Mouse (Mus musculus) urinary bladder, postnatal 10 days (tissue): Measurements from ENCODE around the gene Tns3.

Experiments
- DNase-seq: peaks from one replicate; pipeline ENCODE4 v3.0.0; 2022; ENCODE audit warnings: low spot score

The Tns3 gene

DNA sequence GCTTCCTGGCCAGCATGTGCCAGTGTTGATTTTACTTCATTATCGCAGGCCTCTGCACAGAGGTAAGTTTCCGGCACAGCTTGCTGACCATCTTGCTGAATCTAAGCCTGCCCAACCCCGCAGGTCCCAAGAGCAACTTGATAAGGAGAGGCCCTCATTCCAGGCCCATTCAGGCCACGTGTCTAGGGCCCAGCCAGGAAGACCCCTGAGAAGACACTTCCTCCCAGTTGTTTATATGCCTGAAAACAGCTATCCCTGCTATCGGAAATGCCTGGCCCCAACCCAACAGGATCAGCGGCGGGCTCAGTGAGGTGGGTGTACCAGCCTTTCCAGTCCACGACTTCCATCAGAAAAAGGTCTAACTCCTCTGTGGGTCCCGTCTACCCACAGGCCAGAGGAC lies 194.8 kb downstream of the Tns3 start:
- DNase-seq: no peak

DNA sequence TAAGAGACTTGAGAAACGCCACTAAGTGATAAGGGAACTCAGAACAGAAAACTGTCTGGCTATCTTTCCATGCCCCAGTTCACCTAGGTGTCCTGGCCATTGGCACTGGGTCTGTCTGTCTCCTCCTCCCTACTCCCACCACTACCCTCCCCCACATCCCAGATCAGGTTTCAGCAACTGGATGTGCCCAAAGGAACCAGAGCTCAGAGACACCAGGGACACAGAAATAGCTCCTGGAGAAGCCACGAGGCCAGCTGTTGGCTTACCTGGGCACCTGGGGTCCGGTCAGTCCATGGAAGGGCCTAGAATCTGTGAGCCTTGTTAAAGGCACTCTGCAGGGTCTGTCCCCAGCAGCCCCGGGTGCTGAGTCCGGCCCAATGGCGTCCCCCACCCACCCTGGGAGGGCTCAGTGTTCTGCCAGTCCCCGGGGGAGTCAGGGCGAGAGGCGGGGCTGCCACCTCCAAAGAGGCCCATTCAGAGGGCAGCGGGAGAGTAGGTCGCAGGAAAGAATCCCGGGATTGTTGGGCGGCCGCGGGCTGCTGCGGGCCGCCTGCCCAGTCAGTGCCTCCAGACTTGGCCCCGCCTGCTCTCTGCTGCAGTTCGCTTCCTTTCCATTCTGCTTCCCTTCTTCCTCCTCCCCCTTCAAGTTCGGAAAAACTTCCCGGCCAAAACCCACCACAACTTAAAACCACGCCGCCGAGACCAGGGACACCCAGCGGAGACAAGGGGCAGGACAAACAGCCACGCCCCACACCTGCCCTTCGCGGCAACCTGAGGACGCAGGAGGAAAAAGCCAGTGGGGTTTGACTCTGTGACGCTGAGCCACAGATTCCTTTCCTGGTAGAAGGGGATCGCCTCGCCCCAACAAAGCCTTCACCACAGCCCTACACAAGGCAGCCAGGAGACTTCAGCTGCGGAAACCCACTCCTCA lies 195.9 kb downstream of the Tns3 start:
- peak; percentile 18 for DNase-seq

DNA sequence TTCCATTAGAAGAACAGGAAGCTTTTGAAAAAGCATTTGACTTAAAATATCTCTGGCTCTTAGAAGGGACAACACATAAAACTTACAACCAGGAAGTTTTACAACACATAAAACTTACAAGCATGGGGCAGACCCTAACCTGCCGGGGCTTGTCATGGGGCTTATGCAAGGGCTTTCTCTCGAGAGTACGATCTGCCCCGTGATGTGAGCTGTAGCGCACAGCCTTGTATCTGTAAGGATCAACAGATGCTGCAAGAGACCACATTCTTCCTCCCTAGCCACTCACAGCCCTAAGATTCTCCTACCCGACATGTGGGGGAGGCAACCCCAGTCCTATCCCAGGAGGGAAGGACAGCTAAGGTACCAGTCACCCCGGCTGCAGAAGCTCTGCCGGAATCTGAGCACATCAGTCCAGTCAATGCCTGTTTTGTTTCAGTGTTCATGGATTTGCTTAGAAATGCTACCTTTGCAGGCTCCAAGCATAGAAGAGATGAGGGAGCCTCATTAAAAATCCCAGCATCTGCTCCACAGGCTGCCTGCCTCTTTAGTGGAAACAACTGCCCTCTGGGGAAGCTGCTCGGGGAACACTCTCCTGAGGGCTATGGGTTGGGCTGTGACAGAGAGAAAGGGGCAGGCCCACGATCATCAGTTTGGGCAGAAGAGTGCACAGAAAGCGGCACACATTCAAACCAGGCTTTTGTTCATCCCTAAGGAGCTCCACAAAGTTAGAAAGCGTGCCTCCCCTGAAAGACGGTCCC lies 196.8 kb downstream of the Tns3 start:
- no peak for DNase-seq

DNA sequence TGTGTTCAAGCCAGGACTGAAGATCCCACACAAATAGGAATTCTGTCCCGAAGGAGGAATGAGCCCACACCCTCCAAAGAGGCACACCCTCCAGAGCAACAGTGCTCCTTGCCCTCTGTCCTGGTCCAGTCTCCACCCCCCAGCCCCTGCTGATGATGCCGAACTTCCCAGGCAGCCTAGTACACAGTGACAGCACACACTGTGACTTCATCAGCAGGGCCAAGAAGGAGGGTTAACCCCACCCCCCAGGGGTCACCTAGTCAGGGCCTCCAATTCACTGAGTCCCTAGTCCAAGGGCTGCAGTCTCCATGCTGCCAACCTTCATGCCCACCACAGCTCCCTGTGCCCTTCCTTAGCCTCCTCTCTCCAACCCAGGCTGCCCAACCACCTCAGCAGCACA lies 200.5 kb downstream of the Tns3 start:
- no peak for DNase-seq

DNA sequence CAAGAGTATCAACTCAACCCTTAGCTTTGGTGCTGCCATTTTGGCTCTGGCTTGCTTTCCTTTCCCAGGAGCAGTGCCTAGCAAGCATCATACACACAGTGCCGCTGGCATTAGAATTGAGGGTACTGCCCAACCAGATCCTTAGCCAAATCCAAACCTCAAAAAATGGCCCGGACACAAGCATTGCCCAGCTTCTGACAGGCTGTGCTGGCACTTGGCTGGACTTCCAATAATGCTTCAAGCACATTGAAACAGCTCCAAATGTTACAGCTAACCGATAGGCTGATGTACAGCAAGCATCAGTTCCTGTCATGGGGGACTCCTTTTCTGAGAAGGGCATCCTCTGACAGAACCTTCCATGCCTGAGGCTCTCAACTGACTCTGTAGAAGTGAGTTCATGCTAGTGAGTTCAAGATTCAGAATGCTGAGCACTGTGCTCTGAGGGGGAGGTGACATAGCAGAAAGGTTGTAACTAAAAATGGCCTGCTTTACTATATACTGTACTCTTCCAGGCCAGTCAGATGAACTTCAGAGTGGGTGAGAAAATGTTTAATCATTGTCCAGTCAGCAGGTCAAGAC lies 201.4 kb downstream of the Tns3 start:
- DNase-seq: no peak

DNA sequence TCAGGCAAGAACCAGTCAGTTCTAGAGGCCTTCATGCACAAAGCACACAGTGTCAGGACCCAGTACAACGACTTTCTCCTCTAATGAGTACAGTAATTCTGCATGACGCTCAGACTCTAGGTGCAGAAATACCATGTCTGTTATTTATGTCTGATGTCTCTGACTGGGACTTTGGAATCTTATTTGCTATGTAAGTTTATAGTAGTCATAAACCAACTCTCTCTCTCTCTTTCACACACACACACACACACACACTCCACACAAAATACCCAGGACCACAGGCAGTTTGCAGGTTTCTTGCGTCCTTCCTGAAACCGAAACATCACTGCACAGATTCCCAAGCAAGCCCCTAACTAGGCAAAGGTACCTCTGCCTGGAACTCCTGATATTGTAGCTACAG lies 203.5 kb downstream of the Tns3 start:
- no peak for DNase-seq

DNA sequence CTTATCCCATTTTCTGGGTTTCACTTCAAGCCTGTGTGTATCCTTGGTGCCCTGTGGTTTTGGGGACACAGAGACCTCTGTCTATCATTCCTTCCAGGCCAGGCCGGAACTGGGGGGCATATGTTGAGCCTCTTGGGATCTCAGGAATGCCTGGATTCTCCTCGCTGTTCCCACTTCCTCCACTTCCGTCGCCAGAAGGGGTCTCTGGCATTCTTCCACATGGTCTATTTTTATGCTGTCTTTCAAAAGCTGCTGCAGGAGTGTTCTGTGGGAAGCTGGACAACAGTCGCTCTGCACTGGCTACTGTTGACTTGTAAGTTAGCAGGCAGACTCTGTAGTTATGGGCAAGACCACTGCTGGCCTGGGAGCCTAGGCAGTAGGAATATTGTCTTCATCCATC lies 206.4 kb downstream of the Tns3 start:
- DNase-seq: no peak

DNA sequence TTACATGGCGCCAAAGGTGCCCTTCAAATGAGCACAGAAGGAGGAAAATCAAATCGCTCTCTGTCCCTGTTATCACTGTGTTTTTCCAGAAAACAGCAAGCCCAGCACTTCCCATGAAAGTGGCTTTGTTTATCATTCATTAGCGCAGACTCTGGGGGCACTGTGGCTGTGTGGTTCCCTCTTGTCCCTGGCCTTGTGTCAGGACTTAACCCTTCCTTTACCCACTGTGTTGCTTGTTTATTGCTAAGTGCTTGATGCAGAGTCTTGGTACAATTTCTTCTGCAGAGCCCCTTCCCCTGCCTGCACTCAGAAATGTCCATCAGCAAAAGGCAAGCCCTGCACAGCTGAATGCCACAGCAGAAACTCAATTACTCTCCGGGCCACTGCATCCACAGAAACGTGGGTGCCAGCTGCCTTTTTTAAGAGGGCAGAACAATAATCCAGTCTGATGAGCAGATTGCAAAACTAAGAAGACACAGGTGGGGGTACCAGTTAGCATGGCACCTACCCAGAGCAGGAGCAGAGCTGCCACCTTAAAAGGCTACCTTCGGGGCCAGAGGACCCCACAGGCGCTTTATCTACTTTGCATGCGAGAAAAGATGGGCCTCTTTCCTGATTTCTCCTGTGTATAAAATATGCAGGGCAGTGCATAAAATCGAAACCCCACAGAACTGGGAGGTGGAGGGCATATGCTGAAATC lies 207.6 kb downstream of the Tns3 start:
- no peak for DNase-seq

DNA sequence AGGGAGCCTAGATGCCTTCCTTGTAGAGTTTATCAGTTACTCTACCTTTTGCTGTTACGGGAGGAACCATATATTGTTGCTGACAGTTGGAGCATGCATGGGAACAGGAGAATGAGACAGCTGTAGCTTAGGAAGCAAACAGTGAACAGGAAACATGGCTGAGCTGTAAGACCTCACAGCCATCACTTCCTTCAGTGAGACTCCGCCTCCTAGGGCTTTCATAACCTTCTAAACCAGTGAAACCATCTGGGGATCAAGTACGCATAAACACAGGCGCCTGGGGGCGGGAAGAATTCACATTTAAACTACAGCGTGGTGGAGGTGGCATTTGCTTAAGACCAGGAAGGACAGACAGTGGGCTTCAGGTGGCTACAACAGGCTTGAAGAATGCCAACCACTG lies 208.7 kb downstream of the Tns3 start:
- DNase-seq: no peak

DNA sequence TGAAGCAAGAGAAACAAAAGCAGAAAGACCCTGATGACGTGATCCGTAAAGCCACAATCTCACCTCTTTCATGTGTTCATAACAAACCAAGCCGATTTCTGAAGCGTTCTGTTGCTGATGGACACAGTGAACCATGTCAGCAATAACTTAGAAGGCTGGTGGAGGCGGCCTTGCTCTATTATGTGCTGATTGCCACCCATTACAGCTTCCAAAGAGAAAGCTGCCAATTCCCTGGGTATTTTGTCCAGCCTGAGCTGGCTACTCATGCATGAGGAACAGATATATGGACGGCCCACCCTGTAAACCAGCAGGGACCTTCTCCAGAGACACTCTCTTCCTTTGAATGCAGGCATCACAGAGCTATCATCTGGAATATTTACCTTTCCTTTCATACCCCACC lies 211.1 kb downstream of the Tns3 start:
- DNase-seq: no peak

DNA sequence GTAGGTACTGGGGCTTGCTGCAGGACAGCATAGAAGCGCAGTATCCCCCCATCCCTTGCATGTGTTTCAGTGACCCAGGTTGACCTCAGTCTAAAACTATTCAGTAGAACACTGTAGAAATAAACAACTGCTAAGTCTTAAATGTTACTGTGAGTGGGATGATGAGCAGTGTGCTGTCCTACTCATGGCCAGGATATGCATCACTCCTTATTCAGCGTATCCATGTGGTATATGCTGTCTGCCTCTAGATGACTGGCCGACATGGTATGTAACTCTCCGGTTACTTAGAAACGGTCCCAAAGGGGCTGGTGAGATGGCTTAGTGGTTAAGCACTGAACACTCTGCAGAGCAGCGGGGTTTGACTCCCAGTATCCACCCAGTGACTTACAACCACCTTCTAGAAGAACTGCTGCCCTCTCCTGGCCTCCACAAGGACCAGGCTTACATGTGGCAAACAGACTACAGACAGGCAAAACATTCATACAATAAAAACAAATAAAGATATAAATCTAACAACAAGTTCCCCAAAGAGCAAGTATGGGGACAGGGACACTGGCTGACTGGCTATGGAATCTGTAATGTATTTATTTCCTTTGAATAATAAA lies 212.6 kb downstream of the Tns3 start:
- no peak for DNase-seq

DNA sequence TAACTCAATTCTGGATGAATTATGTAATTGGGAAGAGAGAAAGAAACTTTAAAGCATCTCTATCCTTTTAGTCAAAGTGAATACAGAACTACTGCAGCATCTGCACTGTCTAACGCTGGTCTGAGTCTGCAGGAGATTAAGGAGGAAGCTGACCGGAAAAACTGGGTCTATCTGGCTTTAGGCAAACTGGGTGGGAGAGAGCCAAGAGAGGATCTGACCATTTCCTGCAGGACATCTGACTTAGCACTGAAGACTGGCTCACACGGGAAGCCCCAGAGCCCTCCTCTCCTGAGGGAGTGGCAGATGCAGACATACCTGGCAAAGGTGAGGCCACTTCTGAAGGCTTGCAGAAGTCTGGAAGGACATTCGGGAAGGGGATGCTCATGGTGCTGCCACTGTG lies 213.8 kb downstream of the Tns3 start:
- DNase-seq: no peak

DNA sequence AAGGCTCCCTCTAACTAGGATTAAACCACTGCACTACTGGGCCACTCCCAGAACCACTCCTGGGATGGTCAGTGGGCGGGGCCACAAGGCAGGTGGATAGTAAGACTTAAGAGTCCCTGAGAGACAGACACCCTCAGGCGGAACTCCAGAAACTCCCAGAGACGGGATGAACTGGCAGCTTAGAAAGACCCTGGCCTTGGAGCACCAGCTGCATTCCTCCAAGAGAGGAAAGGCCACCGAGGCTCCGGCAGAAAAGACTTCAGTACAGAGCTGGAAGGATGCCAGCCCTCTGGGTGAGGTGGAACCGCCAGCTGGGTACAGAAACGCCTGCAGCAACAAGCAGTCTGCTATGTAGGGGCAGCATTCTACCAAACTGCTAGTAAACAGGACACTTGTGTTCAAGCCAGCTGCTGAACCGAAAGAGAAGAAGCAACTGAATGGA lies 218.4 kb downstream of the Tns3 start:
- DNase-seq: no peak

DNA sequence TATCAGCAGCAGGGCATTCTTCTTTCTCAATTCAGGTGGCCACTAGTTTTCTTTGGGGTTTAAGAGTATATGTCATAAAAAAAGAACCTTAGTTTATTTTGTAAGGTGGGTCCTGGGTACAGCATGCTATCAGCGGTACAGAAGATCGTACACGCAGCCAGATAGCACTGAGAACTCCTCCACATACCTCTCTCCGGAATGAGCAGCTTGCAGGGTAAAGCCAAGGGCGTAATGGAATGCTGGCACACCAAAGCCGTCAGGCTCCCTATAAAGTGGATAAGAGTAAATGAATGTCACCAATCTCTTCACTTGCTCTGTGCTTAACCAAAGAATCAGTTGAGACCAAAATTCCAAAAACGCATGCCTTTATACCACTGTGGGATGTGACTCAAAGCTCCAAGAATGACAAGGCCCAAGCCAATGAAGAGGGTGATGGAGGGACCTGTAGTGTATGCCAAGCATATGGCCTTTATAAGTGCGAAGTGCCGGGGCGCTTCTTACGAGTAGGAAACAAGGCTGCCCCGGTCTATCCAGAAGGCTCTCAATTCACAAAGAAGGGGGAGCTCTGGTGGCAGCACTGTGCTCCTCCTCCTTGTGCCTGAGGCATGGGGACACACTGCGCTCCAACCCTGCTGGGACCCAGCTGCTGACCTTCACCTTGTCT lies 219.4 kb downstream of the Tns3 start:
- DNase-seq: no peak

DNA sequence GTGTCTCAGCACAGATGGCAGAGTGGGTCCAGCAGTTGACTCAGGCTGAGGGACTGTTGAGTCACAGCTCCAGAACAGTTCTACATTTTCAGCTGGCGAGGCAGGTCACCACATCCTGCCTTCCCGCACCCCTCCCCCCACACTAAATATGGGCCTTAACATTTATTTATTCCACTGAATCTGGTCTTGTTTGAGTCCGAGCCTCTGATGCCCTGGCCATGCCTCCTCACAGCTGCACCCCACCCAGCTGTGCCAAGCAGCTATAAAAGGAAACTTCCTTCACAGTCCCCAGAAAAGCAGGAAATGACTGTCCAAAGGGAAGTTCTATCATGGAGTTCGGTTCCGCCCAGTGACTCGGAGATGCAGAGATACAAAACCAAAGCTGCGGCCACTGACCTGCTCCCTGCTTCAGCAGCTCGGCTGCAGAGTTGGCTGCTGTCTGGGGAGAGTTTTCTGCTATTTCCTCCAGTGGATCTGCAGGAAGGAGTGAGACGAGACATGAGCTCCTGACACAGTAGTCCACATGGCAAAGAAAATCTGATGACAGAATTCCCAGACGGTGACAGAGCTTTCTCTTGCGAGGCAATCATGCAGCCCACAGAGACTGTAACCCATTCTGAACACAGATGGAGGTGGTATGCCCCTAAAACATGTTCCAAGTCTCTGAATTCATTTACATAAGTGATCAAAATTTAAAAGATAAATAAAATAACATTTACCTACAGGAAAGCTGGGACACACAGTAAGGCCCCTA lies 220.6 kb downstream of the Tns3 start:
- DNase-seq: no peak

DNA sequence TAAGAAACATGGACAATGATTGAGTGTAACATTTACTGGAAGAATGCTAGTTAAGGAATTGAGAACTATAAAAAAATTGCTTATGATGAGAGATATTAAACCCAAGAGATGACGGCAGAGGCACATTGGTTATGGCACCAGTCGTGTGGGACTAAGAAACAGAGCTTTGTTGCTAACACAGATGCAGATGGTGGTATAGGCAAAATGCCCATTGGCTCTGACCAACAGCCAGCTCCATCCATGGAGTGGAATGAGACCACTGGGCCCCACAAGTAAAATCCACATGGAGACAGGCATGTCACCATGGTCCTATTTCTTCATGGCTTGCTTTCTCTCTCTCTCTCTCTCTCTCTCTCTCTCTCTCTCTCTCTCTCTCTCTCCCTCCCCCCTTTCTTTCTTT lies 223.6 kb downstream of the Tns3 start:
- no peak for DNase-seq

DNA sequence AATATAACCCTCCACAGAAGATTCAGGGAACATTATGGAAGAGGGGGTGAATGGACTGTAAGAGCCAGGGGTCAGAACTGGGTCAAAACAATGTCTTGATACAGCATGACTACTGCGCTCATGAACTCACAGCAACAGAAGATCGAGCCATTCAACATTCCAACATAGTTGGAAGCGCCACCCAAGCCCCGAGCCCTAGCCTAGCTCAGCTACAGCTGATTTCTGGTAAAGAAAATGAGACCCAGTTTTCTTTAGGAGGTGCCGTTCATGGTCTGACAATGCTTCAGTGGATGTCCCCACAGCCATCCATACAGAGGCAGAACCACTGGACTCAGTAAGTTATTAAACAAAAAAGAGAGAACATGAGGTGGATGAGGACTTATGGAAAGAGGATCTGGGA lies 224.1 kb downstream of the Tns3 start:
- no peak for DNase-seq

DNA sequence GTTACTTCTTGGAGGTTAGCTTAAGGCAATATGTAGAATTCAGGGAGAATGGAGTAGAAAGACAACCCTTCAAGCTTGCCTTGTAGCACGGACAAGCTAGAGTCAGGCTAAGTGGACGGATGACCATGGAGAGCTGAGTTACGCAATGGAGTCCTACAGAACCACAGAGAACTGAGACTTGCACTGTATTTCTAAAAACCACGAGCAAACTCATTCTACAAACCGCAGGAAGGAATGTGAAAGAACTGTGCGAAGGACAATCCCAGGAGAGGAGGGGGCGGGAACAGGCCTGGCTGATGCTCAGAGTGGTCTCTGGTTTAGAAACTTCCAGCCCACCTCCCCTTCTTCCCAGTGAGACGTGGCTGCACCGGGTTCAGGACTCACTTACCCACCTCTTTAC lies 225.3 kb downstream of the Tns3 start:
- DNase-seq: no peak

DNA sequence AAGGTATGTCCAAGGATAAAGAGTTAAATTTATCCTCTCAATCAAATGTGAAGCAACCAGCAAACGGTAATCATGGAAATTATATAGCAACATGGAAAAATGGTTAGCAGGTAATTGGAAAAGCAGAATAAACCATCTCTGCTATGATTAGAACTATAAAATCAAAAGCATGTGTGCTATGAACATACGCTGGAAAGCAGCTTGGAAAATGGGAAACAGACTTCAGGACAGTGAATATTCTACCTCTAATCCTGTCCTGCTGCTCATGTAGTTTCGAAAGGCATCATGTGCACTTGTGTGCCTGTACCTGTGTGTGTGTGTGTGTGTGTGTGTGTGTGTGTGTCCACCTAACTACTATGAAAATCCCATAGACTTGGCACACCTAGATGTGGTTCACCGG lies 226.1 kb downstream of the Tns3 start:
- DNase-seq: no peak

DNA sequence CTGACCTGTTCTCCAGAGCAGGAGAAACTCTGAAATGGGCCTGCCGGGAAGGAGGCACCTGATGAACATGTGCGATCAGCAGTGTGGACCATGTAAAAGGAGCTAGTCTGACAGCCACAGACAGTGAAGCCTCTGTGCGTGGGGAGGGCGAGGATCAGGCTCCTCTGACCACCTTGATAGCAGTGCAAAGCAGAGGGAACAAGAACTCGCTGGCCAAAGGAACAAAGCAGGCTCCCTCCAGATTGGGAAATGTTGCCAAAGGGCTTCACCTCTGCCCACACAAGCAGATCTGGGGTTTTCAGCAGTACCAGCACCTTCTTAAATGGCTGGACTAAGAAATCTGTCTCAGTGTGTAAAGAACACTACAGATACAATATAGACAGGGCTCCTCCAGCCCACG lies 229.2 kb downstream of the Tns3 start:
- DNase-seq: no peak

DNA sequence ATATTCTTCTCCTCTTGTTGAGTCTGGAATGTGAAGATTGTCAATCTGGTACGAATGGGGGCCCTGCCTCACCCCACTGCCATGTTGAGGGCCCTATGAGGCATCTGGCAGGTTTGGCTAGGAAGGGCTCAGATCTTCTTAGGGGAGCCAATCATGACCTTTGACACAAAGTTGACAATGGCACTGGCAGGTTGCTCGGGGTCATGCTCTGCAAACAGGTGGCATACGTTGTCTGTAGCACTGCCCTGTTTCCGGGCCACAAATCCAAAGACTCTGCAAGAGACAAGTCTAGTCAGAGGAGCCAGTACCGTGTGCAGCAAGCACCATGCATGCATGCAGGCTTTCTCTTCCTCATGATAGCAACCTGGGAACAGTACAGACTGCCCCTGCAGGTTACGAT lies 230.0 kb downstream of the Tns3 start:
- no peak for DNase-seq
